Mouse (Mus musculus) neural tube, embryonic 11.5 days (tissue): Measurements from ENCODE around the gene Fam71a. TPM values are rescaled to one million over a fixed set of nuclear protein-coding genes. Genes with fewer than 3 reads are reported as not detected.

ENCODE experiments used
- ATAC-seq: fragments of 200-750 bp; cut with Nextera tagmentation; 2 replicates; pipeline ENCODE4 v1.8.0; 2017; ENCODE audit warnings: moderate number of reproducible peaks, mild to moderate bottlenecking, moderate TSS enrichment, moderate library complexity; ENCODE audit not compliant: insufficient read depth, low FRiP score, low TSS enrichment
- DNase-seq: peaks from one replicate; pipeline ENCODE4 v3.0.0-alpha.2; 2015; ENCODE audit warnings: low spot score
- H3K27ac ChIP-seq: fragments of 300-500 bp; sonication (generic); 2 replicates; pipeline ENCODE4 v1.5.1; 2014; ENCODE audit warnings: low read depth, mild to moderate bottlenecking, low read length
- H3K27me3 ChIP-seq: fragments of 300-500 bp; sonication (generic); 2 replicates; pipeline ENCODE4 v1.6.1; 2014; ENCODE audit warnings: mild to moderate bottlenecking, low read length, mixed read lengths; ENCODE audit not compliant: control insufficient read depth, insufficient read depth
- H3K36me3 ChIP-seq: fragments of 300-500 bp; sonication (generic); 2 replicates; pipeline ENCODE4 v1.6.1; 2014; ENCODE audit warnings: mild to moderate bottlenecking, low read length, moderate library complexity, mixed read lengths; ENCODE audit not compliant: control insufficient read depth, insufficient read depth
- H3K4me1 ChIP-seq: fragments of 300-500 bp; sonication (generic); 2 replicates; pipeline ENCODE4 v1.6.1; 2014; ENCODE audit warnings: low read length, mixed read lengths; ENCODE audit not compliant: control insufficient read depth, insufficient read depth
- H3K4me2 ChIP-seq: fragments of 300-500 bp; sonication (generic); 2 replicates; pipeline ENCODE4 v1.6.1; 2014; ENCODE audit warnings: low read depth, mild to moderate bottlenecking, moderate library complexity
- H3K4me3 ChIP-seq: fragments of 300-500 bp; sonication (generic); 2 replicates; pipeline ENCODE4 v1.5.1; 2014; ENCODE audit warnings: low read depth, low read length
- H3K9ac ChIP-seq: fragments of 300-500 bp; sonication (generic); 2 replicates; pipeline ENCODE4 v1.6.1; 2014; ENCODE audit warnings: mild to moderate bottlenecking, low read length
- H3K9me3 ChIP-seq: fragments of 300-500 bp; sonication (generic); 2 replicates; pipeline ENCODE4 v1.6.1; 2016; ENCODE audit warnings: low read length; ENCODE audit not compliant: control insufficient read depth
- WGBS: fragments of 180-500 bp; shearing (Covaris S2); extraction: QIAGEN DNeasy Blood & Tissue Kit; methylation state at CpG from one replicate; pipeline ENCODE4 v1.1.7; 2014; 5-methylcytosine and 5-hydroxymethylcytosine counted together
- polyA plus RNA-seq: library from polyadenylated mRNA; unstranded; fragments of >200 nt; fragmentation: Nextera tagmentation; extraction: Ambion mirVana; gene quantifications from 2 replicates; pipeline ENCODE4 v1.2.1, GENCODE M21; 2014

The Fam71a gene
- polyA plus RNA-seq = not detected in 2 replicates

- Histone ChIP-seq H3K4me3 (no peak within 1 kb of the TSS), H3K4me2 (no peak within 1 kb of the TSS), H3K4me1 (no peaks in the 10 kb centered on the region), H3K27me3 (no peaks in the 10 kb centered on the region), H3K27ac (no peak within 1 kb of the TSS), H3K9ac (no peak within 1 kb of the TSS), H3K9me3 (no peaks in the 10 kb centered on the region), H3K36me3 (no peaks in the 10 kb centered on the region)
- ATAC-seq = no peak
- DNase-seq = no peak
- 88% methylated on average over 3 of the region's 3 CpGs for WGBS
Observed at GRCm38 (mm10) chr1:191164717-191165116, at the start of gene Fam71a. Fam71a (minus strand) TSS chr1:191164817.

GRCm38 (mm10) chr1:191211096-191211495 lies 46.5 kb upstream of the Fam71a start:
- no peaks in the 10 kb centered on the region for H3K9me3 ChIP-seq
- H3K36me3 ChIP-seq = no peaks in the 10 kb centered on the region
- DNase-seq = no peak
- H3K9ac ChIP-seq = no peak overlapping the region
- no peak overlapping the region for H3K27ac ChIP-seq
- no peaks in the 10 kb centered on the region for H3K4me1 ChIP-seq
- no peaks in the 10 kb centered on the region for H3K27me3 ChIP-seq
- no peak overlapping the region for H3K4me2 ChIP-seq
- no peak overlapping the region for H3K4me3 ChIP-seq
- ATAC-seq = no peak
- WGBS = 73% methylated on average over 2 of the region's 2 CpGs

- Histone ChIP-seq H3K4me1 (no peaks in the 10 kb centered on the region), H3K9ac (no peak overlapping the region), H3K4me2 (no peak overlapping the region), H3K4me3 (no peak overlapping the region), H3K9me3 (no peaks in the 10 kb centered on the region), H3K36me3 (no peaks in the 10 kb centered on the region), H3K27ac (no peak overlapping the region), H3K27me3 (no peaks in the 10 kb centered on the region)
- WGBS = 87% methylated on average over 5 of the region's 5 CpGs
- ATAC-seq (no peak), DNase-seq (no peak)
Observed at GRCm38 (mm10) chr1:191205791-191206190, 41.2 kb upstream of the Fam71a start.

GRCm38 (mm10) chr1:191204876-191205275 lies 40.3 kb upstream of the Fam71a start:
- no peaks in the 10 kb centered on the region for H3K36me3 ChIP-seq
- H3K4me3 ChIP-seq = no peak overlapping the region
- H3K4me1 ChIP-seq = no peaks in the 10 kb centered on the region
- no peak overlapping the region for H3K4me2 ChIP-seq
- 76% methylated on average over 5 of the region's 5 CpGs for WGBS
- DNase-seq (no peak), ATAC-seq (no peak)
- no peaks in the 10 kb centered on the region for H3K9me3 ChIP-seq
- no peaks in the 10 kb centered on the region for H3K27me3 ChIP-seq
- H3K27ac ChIP-seq = no peak overlapping the region
- no peak overlapping the region for H3K9ac ChIP-seq

- no peaks in the 10 kb centered on the region for H3K27me3 ChIP-seq
- DNase-seq (no peak), ATAC-seq (no peak)
- H3K4me3 ChIP-seq = no peak overlapping the region
- H3K36me3 ChIP-seq = no peaks in the 10 kb centered on the region
- H3K9me3 ChIP-seq = no peaks in the 10 kb centered on the region
- H3K27ac ChIP-seq = no peak overlapping the region
- no peaks in the 10 kb centered on the region for H3K4me1 ChIP-seq
- 90% methylated on average over 2 of the region's 2 CpGs for WGBS
- no peak overlapping the region for H3K9ac ChIP-seq
- no peak overlapping the region for H3K4me2 ChIP-seq
Observed at GRCm38 (mm10) chr1:191203496-191203895, 38.9 kb upstream of the Fam71a start.

GRCm38 (mm10) chr1:191202208-191202952 lies 37.8 kb upstream of the Fam71a start:
- H3K9ac ChIP-seq = no peak overlapping the region
- H3K4me2 ChIP-seq = no peak overlapping the region
- no peaks in the 10 kb centered on the region for H3K27me3 ChIP-seq
- H3K36me3 ChIP-seq = no peaks in the 10 kb centered on the region
- ATAC-seq = no peak
- WGBS = 83% methylated on average over 11 of the region's 11 CpGs
- H3K4me3 ChIP-seq = no peak overlapping the region
- no peak for DNase-seq
- H3K9me3 ChIP-seq = no peaks in the 10 kb centered on the region
- no peak overlapping the region for H3K27ac ChIP-seq
- H3K4me1 ChIP-seq = no peaks in the 10 kb centered on the region

- no peaks in the 10 kb centered on the region for H3K27me3 ChIP-seq
- H3K4me1 ChIP-seq = no peaks in the 10 kb centered on the region
- no peaks in the 10 kb centered on the region for H3K36me3 ChIP-seq
- H3K4me3 ChIP-seq = no peak overlapping the region
- H3K4me2 ChIP-seq = no peak overlapping the region
- no peaks in the 10 kb centered on the region for H3K9me3 ChIP-seq
- H3K27ac ChIP-seq = no peak overlapping the region
- WGBS = 87% methylated on average over 9 of the region's 9 CpGs
- DNase-seq (no peak), ATAC-seq (no peak)
- H3K9ac ChIP-seq = no peak overlapping the region
Observed at GRCm38 (mm10) chr1:191200816-191201602, 36.4 kb upstream of the Fam71a start.

GRCm38 (mm10) chr1:191197916-191198315 lies 33.3 kb upstream of the Fam71a start:
- WGBS = 79% methylated on average over 7 of the region's 7 CpGs
- H3K4me3 ChIP-seq = no peak overlapping the region
- H3K9me3 ChIP-seq = no peaks in the 10 kb centered on the region
- no peak for DNase-seq
- H3K27me3 ChIP-seq = no peaks in the 10 kb centered on the region
- no peak overlapping the region for H3K27ac ChIP-seq
- no peaks in the 10 kb centered on the region for H3K36me3 ChIP-seq
- ATAC-seq = no peak
- H3K4me2 ChIP-seq = no peak overlapping the region
- no peak overlapping the region for H3K9ac ChIP-seq
- no peaks in the 10 kb centered on the region for H3K4me1 ChIP-seq

GRCm38 (mm10) chr1:191196016-191196415 lies 31.4 kb upstream of the Fam71a start:
- DNase-seq (no peak), ATAC-seq (no peak)
- H3K27me3 ChIP-seq = no peaks in the 10 kb centered on the region
- H3K4me3 ChIP-seq = no peak overlapping the region
- H3K4me1 ChIP-seq = no peaks in the 10 kb centered on the region
- no peaks in the 10 kb centered on the region for H3K36me3 ChIP-seq
- H3K9ac ChIP-seq = no peak overlapping the region
- no peaks in the 10 kb centered on the region for H3K9me3 ChIP-seq
- WGBS = 91% methylated on average over 6 of the region's 6 CpGs
- no peak overlapping the region for H3K4me2 ChIP-seq
- H3K27ac ChIP-seq = no peak overlapping the region
